Mouse (Mus musculus): ENCODE measurements around the gene Olfr1009. TPM values are rescaled to one million over a fixed set of nuclear protein-coding genes. Genes with fewer than 3 reads are reported as not detected.

Olfr1009 gene
- polyA plus RNA-seq (2012; rRNA removed): not detected in 2 replicates

DNA sequence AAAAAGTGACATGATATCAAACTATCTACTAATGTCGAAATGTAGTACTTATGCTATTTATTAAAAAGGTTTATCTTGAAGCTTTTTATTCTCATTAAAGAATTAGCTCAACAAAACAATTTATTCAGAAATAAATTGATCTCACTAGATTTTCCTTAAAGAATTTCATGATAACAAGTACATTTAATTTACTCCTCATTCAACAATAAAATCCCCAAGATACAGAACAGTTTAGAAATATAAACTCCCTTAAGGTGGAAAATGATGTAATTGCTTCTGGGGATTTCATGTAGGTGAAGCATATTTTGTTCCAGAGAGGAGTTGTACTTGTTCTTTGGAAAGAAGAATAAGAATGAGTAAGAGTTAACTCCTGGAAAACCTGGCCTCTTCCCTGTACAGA is at the start of gene Olfr1009:
Gene Olfr1009, plus strand, starts transcription at position 301 of the 400 bp plus-strand sequence.

DNA sequence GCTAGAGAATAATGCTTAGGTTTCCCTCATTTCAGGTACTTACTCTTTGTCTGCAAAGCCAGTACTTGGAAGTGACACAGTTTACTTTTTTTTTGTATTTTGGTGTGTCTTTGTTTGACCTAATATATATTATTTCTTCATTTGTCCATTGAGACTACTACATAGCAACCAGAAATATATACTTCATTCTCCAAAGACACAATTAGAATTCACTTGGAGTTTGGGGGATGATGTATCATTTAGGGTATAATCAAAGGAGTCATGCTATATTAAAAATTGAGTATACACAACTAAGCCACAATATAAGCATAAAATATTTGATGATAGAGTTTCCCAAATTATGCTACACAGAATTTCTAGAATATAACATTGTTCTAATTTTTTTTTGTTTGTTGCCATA is 36.6 kb upstream of the Olfr1009 start, which contains the start of gene Olfr1006:
Gene Olfr1006, minus strand, starts transcription at position 101 of the 400 bp plus-strand sequence.

DNA sequence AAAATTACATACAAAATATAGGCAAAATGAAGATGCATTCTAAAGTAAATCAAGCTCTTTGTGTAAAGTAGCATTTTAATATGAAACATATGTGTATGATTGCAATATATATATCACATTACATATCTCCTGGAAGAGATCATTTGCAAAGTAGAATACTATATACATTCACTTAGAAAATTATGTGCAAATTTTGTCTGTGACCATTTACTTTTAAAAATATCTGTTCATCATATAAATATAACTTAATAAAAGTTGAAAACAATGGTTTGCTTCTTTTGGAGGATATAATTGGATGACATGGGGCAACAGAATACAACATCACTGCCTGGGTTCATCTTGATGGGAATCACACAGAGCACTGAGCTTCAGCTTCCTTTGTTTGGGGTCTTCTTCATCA is 26.1 kb upstream of the Olfr1009 start, which contains the start of gene Olfr1008:
Gene Olfr1008, plus strand, starts transcription at position 301 of the 400 bp plus-strand sequence.

DNA sequence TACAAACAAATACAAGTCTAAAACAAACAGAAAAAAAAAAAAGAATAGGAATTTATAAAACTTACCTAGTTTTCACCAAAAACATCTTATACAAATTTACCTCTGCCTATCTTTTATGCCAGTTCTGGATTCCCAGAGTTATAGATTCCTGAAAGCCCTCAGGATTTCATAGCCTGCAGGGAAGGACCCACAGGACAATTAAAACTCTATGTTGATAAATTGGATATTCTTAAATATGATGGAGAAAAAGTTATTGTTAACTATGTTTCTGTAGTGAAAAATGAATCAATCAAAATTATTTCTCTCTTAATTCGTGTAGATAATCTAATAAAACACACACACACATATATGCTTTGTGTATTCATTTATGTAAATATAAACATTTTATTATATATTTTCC is 47.4 kb downstream of the Olfr1009 start, which contains the start of gene Olfr1012:
Gene Olfr1012, minus strand, starts transcription at position 101 of the 400 bp plus-strand sequence.

DNA sequence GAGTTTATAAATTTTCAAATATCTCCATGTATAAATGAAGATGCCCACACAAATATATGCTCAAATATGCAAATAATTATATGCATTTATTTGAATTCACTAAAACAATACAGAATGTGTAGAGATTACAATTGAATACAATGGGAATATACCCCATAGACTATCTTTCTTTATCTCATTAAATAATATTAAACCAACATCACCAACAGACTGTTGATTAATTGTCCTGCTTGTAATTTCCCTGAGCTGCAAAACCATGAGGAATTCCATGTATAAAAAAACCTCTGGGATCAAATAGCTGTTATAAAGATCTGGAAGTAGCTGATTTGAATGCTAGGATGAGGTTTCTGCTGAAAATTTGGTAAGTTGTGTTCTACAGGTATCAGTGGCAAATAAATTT is 51.6 kb downstream of the Olfr1009 start, which contains the start of gene Olfr1013:
Gene Olfr1013, plus strand, starts transcription at position 301 of the 400 bp plus-strand sequence.

DNA sequence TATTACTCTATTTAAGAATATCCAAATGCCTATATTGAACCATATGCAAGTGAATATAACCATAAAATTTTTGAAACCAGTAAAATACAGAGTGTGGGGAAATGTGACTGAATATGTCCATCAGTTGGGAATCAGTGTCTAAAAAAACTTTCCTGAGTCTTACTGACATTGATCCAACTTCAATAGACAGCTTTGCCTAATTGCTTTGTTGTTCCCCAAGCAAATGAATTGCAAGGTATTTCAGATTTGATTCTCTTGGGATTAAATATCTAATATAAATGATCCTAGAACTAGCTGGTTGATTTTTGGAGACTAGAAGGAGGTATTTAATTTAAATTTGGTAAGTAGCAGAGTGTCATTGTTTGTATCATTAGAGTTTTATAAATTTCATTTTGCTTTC is 57.2 kb downstream of the Olfr1009 start, which contains the start of gene Olfr1014:
Gene Olfr1014, plus strand, starts transcription at position 301 of the 400 bp plus-strand sequence.

Other genes starting within 250 kb of the Olfr1009 start
- not detected in 2 replicates for gene 4833423E24Rik, start 196.4 kb upstream of the Olfr1009 start, polyA plus RNA-seq (2012; rRNA removed)
- gene Olfr996, start 136.2 kb upstream of the Olfr1009 start, polyA plus RNA-seq (2012; rRNA removed): not detected in 2 replicates
- gene Olfr998, start 126.5 kb upstream of the Olfr1009 start, polyA plus RNA-seq (2012; rRNA removed): not detected in 2 replicates
- not detected in 2 replicates for gene Olfr1000, start 103.5 kb upstream of the Olfr1009 start, polyA plus RNA-seq (2012; rRNA removed)
- not detected in 2 replicates for gene Olfr1002, start 64.7 kb upstream of the Olfr1009 start, polyA plus RNA-seq (2012; rRNA removed)
- not detected in 2 replicates for gene Olfr154, start 51.0 kb upstream of the Olfr1009 start, polyA plus RNA-seq (2012; rRNA removed)
- gene Olfr1006, start 36.7 kb upstream of the Olfr1009 start, polyA plus RNA-seq (2012; rRNA removed): not detected in 2 replicates
- not detected in 2 replicates for gene Olfr1008, start 26.0 kb upstream of the Olfr1009 start, polyA plus RNA-seq (2012; rRNA removed)
- gene Olfr1012, start 47.3 kb downstream of the Olfr1009 start, polyA plus RNA-seq (2012; rRNA removed): not detected in 2 replicates
- not detected in 2 replicates for gene Olfr1013, start 51.7 kb downstream of the Olfr1009 start, polyA plus RNA-seq (2012; rRNA removed)
- gene Olfr1014, start 57.3 kb downstream of the Olfr1009 start, polyA plus RNA-seq (2012; rRNA removed): not detected in 2 replicates
- gene Olfr1015, start 66.6 kb downstream of the Olfr1009 start, polyA plus RNA-seq (2012; rRNA removed): not detected in 2 replicates
- gene Olfr1016, start 87.1 kb downstream of the Olfr1009 start, polyA plus RNA-seq (2012; rRNA removed): not detected in 2 replicates
- gene Olfr1018, start 103.1 kb downstream of the Olfr1009 start, polyA plus RNA-seq (2012; rRNA removed): not detected in 2 replicates
- not detected in 2 replicates for gene Olfr1019, start 130.1 kb downstream of the Olfr1009 start, polyA plus RNA-seq (2012; rRNA removed)
- not detected in 2 replicates for gene Olfr1020, start 131.6 kb downstream of the Olfr1009 start, polyA plus RNA-seq (2012; rRNA removed)
- gene Olfr1022, start 153.2 kb downstream of the Olfr1009 start, polyA plus RNA-seq (2012; rRNA removed): not detected in 2 replicates
- not detected in 2 replicates for gene Olfr1023, start 170.2 kb downstream of the Olfr1009 start, polyA plus RNA-seq (2012; rRNA removed)
- not detected in 2 replicates for gene Olfr1024, start 189.6 kb downstream of the Olfr1009 start, polyA plus RNA-seq (2012; rRNA removed)
- gene Olfr1025-ps1, start 199.8 kb downstream of the Olfr1009 start, polyA plus RNA-seq (2012; rRNA removed): not detected in 2 replicates
- gene Olfr1026, start 206.1 kb downstream of the Olfr1009 start, polyA plus RNA-seq (2012; rRNA removed): not detected in 2 replicates
- gene Olfr1028, start 235.0 kb downstream of the Olfr1009 start, polyA plus RNA-seq (2012; rRNA removed): not detected in 2 replicates

All from liver, embryonic 18 days (tissue).